Mouse (Mus musculus): Measurements from ENCODE around the gene Nap1l2. TPM values are rescaled to one million over a fixed set of nuclear protein-coding genes. Genes with fewer than 3 reads are reported as not detected.
"Not testable (repeated sequence)": the region's sequence is repeated elsewhere in the genome, so short reads cannot be mapped to it uniquely, and the experiment has no call there.

Nap1l2 gene
- total RNA-seq (2021) = under 1 TPM in 1 of 2 experiments, not detected in 1; 0.10 TPM
- long read RNA-seq, experiment 1 = 0 reads
- long read RNA-seq, experiment 2 = 0 reads

- peak; percentile 23 to 48 for DNase-seq
Observed at GRCm38 (mm10) chrX:103186431-103186786, at the start of gene Nap1l2. Gene Nap1l2, minus strand, starts transcription at chrX:103186640.

GRCm38 (mm10) chrX:103215251-103215650 lies 28.8 kb upstream of the Nap1l2 start:
- DNase-seq = no peak

GRCm38 (mm10) chrX:103186829-103187228 lies 389 bp upstream of the Nap1l2 start:
- no peak for DNase-seq

- no peak for DNase-seq
Observed at GRCm38 (mm10) chrX:103185781-103186430, 534 bp downstream of the Nap1l2 start.

GRCm38 (mm10) chrX:103183536-103183935 lies 2.9 kb downstream of the Nap1l2 start:
- DNase-seq = no peak

- no peak for DNase-seq
Observed at GRCm38 (mm10) chrX:103179771-103180558, 6.5 kb downstream of the Nap1l2 start.

- DNase-seq = not testable (repeated sequence)
Observed at GRCm38 (mm10) chrX:103164948-103165605, 21.4 kb downstream of the Nap1l2 start.

- DNase-seq = no peak
Observed at GRCm38 (mm10) chrX:103156134-103156533, 30.3 kb downstream of the Nap1l2 start.

GRCm38 (mm10) chrX:103138549-103138948 lies 47.9 kb downstream of the Nap1l2 start:
- no peak for DNase-seq

Other genes with a start within 250 kb of the Nap1l2 start
- gene Cdx4, start 134.8 kb upstream of the Nap1l2 start, total RNA-seq (2021) = not detected
- under 1 TPM; 0.60 to 0.64 TPM for gene Chic1, start 169.8 kb upstream of the Nap1l2 start, total RNA-seq (2021)
- not detected for gene Tsx, start 227.8 kb upstream of the Nap1l2 start, total RNA-seq (2021)
- not detected for gene Gm26992, start 235.4 kb upstream of the Nap1l2 start, total RNA-seq (2021)